In the genomic region with DNA sequence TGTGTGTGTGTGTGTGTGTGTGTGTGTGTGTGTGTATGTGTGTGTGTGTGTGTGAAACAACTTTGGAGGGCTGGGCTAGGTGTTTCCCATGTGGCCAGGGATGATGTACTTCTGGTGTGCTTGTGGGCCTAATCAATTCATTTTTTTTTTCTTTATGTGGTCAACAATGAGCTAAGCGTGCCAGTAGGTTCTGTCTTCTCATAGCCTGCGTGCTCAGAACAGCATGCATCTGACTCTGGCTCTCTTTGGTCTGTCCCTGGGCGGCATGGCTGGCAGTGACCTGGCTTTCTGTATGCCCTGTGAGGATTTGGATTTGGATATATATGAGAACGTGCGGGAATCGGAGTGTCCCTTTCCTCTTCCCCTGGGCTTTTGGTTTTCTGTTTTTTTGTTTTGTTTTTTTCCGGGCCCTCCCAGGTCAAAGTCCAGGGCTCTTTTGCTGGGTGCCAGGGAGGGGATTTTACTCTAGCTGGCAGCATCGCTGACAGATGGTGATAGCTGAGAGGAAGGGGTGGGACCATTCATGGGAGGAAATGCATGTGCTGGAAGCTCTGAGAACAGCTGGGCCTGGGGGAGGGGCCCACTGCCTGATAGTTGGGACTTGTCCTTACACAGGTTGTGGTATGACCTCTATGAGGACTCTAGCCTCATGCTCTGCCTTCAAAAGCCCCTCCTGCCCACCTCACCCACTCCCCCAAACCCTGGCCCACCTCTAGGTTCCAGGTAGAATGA, we compare ENCODE assay signal across 8 mouse cellular contexts. TPM values are rescaled to one million over a fixed set of nuclear protein-coding genes. Genes with fewer than 3 reads are reported as not detected.
DNase-seq lines count a peak whose midpoint lies in the region; ATAC-seq and TF ChIP-seq lines count a peak whose summit lies in the region.

No protein-coding gene starts in this region.

- H3K4me1 ChIP-seq in MEL (ENCODE audit: control insufficient read depth in 1 of 2, insufficient read depth in 2 of 2, low read length in 2 of 2): peaks cover 9 to 35% of the 10 kb centered on the region in 2 experiments
- no peaks in the 10 kb centered on the region for H3K4me1 ChIP-seq in forebrain, embryonic 11.5 days (replicated peaks; ENCODE audit: control insufficient read depth, insufficient read depth, low read length)
- H3K4me1 ChIP-seq in hindbrain, embryonic 13.5 days (replicated peaks): peaks cover 13% of the 10 kb centered on the region
- H3K4me1 ChIP-seq in liver, embryonic 11.5 days (replicated peaks; ENCODE audit: control insufficient read depth, insufficient read depth, low read length): peaks cover 10% of the 10 kb centered on the region

- no peak overlapping the region for H3K9ac ChIP-seq in MEL (ENCODE audit: control insufficient read depth, low read depth, low read length, poor library complexity, severe bottlenecking)
- no peak overlapping the region for H3K9ac ChIP-seq in forebrain, embryonic 11.5 days (ENCODE audit: low read length)
- H3K9ac ChIP-seq in hindbrain, embryonic 13.5 days: no peak overlapping the region
- no peak overlapping the region for H3K9ac ChIP-seq in liver, embryonic 11.5 days (ENCODE audit: low read depth, low read length)

- H3K9me3 ChIP-seq in MEL (replicated peaks; ENCODE audit: insufficient read depth, low read length): no peaks in the 10 kb centered on the region
- H3K9me3 ChIP-seq in forebrain, embryonic 11.5 days (ENCODE audit: control insufficient read depth, low read length): no peaks in the 10 kb centered on the region
- no peaks in the 10 kb centered on the region for H3K9me3 ChIP-seq in hindbrain, embryonic 13.5 days
- H3K9me3 ChIP-seq in liver, embryonic 11.5 days (ENCODE audit: control insufficient read depth, low read length): no peaks in the 10 kb centered on the region

- peaks cover 0 to 24% of the 10 kb centered on the region in 2 experiments; a peak in 2 of 4 replicates for H3K36me3 ChIP-seq in MEL (ENCODE audit: control insufficient read depth in 1 of 2, insufficient read depth in 2 of 2, low read length in 2 of 2)
- H3K36me3 ChIP-seq in forebrain, embryonic 11.5 days (ENCODE audit: control insufficient read depth, insufficient read depth, low read length): no peaks in the 10 kb centered on the region
- no peaks in the 10 kb centered on the region for H3K36me3 ChIP-seq in hindbrain, embryonic 13.5 days
- H3K36me3 ChIP-seq in liver, embryonic 11.5 days (ENCODE audit: control insufficient read depth, insufficient read depth, low read length): no peaks in the 10 kb centered on the region; the same call in 1 of the 2 replicates

- H3K27ac ChIP-seq in MEL (ENCODE audit: control insufficient read depth, low read depth, low read length): no peak overlapping the region
- no peak overlapping the region for H3K27ac ChIP-seq in forebrain, embryonic 11.5 days (ENCODE audit: low read depth, low read length)
- H3K27ac ChIP-seq in hindbrain, embryonic 13.5 days: peak overlapping the region; percentile 20; the same call in 1 of the 2 replicates
- no peak overlapping the region for H3K27ac ChIP-seq in liver, embryonic 11.5 days (ENCODE audit: low read depth, low read length)

- TF ChIP-seq POLR2A in MEL (IDR thresholded peaks at IDR 0.05; ENCODE audit: control insufficient read depth in 1 of 2, insufficient read depth in 1 of 2, low read depth in 1 of 2, low read length in 2 of 2, poor library complexity in 1 of 2): no peak

- TF ChIP-seq RAD21 in MEL (IDR thresholded peaks at IDR 0.05; ENCODE audit: low read depth, low read length): no peak

- no peak overlapping the region for H3K4me3 ChIP-seq in MEL (ENCODE audit: control insufficient read depth in 1 of 2, insufficient read depth in 1 of 2, low read depth in 2 of 2, low read length in 2 of 2)
- H3K4me3 ChIP-seq in forebrain, embryonic 11.5 days (ENCODE audit: low read depth, low read length): no peak overlapping the region
- H3K4me3 ChIP-seq in hindbrain, embryonic 13.5 days: no peak overlapping the region
- no peak overlapping the region for H3K4me3 ChIP-seq in liver, embryonic 11.5 days (ENCODE audit: low read depth, low read length)

- 0 out of 2 replicates have a peak, but pooled peaks have one; percentile 30 for ATAC-seq in forebrain, embryonic 11.5 days (replicated peaks; ENCODE audit: low FRiP score)
- no peak for ATAC-seq in hindbrain, embryonic 13.5 days (ENCODE audit: low FRiP score)
- peak; percentile 63 for ATAC-seq in liver, embryonic 11.5 days (replicated peaks; ENCODE audit: low FRiP score)

- TF ChIP-seq EP300 in MEL (IDR thresholded peaks at IDR 0.05; ENCODE audit: low read depth in 1 of 2, low read length in 2 of 2): peak in 1 of 2 experiments; percentile 49; a peak in 2 of 4 replicates

- no peaks in the 10 kb centered on the region for H3K27me3 ChIP-seq in MEL (ENCODE audit: control insufficient read depth in 1 of 2, insufficient read depth in 2 of 2, low read length in 2 of 2)
- H3K27me3 ChIP-seq in forebrain, embryonic 11.5 days (ENCODE audit: control insufficient read depth, insufficient read depth, low read length): no peaks in the 10 kb centered on the region
- H3K27me3 ChIP-seq in hindbrain, embryonic 13.5 days: no peaks in the 10 kb centered on the region
- H3K27me3 ChIP-seq in liver, embryonic 11.5 days (replicated peaks; ENCODE audit: control insufficient read depth, insufficient read depth, low read length): no peaks in the 10 kb centered on the region

- peak; percentile 84 for DNase-seq in CD4-positive helper T cell, adult 2 months (ENCODE audit: low read depth, low spot score)
- DNase-seq in MEL (ENCODE audit: low read depth, low spot score): peak; percentile 79
- no peak for DNase-seq in forebrain, embryonic 11.5 days (ENCODE audit: low spot score)
- DNase-seq in liver, embryonic 11.5 days (ENCODE audit: low spot score): peak; percentile 57
- peak; percentile 84 for DNase-seq in naive thymus-derived CD4-positive, alpha-beta T cell, adult 2 months (ENCODE audit: low read depth)
- DNase-seq in thymus, postnatal 4 days: peak; percentile 90
- no peak for DNase-seq in layer of hippocampus, adult 9-10 months (ENCODE audit: low spot score)

- H3K4me2 ChIP-seq in forebrain, embryonic 11.5 days (ENCODE audit: low read depth, low read length, severe bottlenecking): no peak overlapping the region
- H3K4me2 ChIP-seq in hindbrain, embryonic 13.5 days: no peak overlapping the region
- H3K4me2 ChIP-seq in liver, embryonic 11.5 days: 0 out of 2 replicates have a peak overlapping the region, but pooled peaks have one; percentile 17

- H3K79me2 ChIP-seq in MEL (ENCODE audit: control insufficient read depth, insufficient read depth, low read length, poor library complexity): no peaks in the 10 kb centered on the region

- WGBS in forebrain, embryonic 11.5 days: 65% methylated on average over 8 of the region's 8 CpGs
- WGBS in hindbrain, embryonic 13.5 days: 46% methylated on average over 8 of the region's 8 CpGs
- WGBS in liver, embryonic 11.5 days: 43% methylated on average over 8 of the region's 8 CpGs

- TF ChIP-seq CTCF in MEL (IDR thresholded peaks at IDR 0.05 in 2 of 3, conservative IDR thresholded peaks at IDR 0.05 in 1 of 3; ENCODE audit: control insufficient read depth in 1 of 3, insufficient read depth in 1 of 3, low read depth in 2 of 3, low read length in 3 of 3, poor library complexity in 1 of 3, severe bottlenecking in 1 of 3): no peak

TF ChIP-seq in MEL, 35 proteins besides CTCF, POLR2A, EP300 and RAD21 (continues in another document):
- TF ChIP-seq UBTF (IDR thresholded peaks at IDR 0.05; ENCODE audit: borderline replicate concordance, insufficient read depth, low read depth, low read length) (no peak), ZMIZ1 (IDR thresholded peaks at IDR 0.05; ENCODE audit: low read depth, low read length) (no peak), BHLHE40 (IDR thresholded peaks at IDR 0.05; ENCODE audit: borderline replicate concordance, low read depth, low read length) (peak; percentile 74; the same call in 1 of the 2 replicates), ELF1 (IDR thresholded peaks at IDR 0.05; ENCODE audit: low read depth, low read length) (no peak), RCOR1 (IDR thresholded peaks at IDR 0.05; ENCODE audit: low read depth, low read length) (no peak), HCFC1 (IDR thresholded peaks at IDR 0.05; ENCODE audit: low read depth, low read length) (peak; percentile 54), MAZ (IDR thresholded peaks at IDR 0.05; ENCODE audit: low read depth, low read length) (0 out of 2 replicates have a peak, but pooled peaks have one; percentile 49), KAT2A (conservative IDR thresholded peaks at IDR 0.05; ENCODE audit: low read depth, low read length) (no peak), SMC3 (IDR thresholded peaks at IDR 0.05; ENCODE audit: low read depth, low read length) (no peak), E2F4 (IDR thresholded peaks at IDR 0.05; ENCODE audit: borderline replicate concordance, low read depth, low read length) (no peak), TBP (IDR thresholded peaks at IDR 0.05; ENCODE audit: low read depth, low read length) (no peak), MYC (IDR thresholded peaks at IDR 0.05; ENCODE audit: low read depth, low read length) (0 out of 2 replicates have a peak, but pooled peaks have one; percentile 49), CHD2 (IDR thresholded peaks at IDR 0.05; ENCODE audit: low read length) (peak; percentile 15; the same call in 1 of the 2 replicates), CHD1 (IDR thresholded peaks at IDR 0.05; ENCODE audit: low read depth, low read length) (no peak), POLR2AphosphoS5 (IDR thresholded peaks at IDR 0.05; ENCODE audit: borderline replicate concordance, low read depth, low read length) (no peak), MEF2A (IDR thresholded peaks at IDR 0.05; ENCODE audit: extremely low read depth, insufficient replicate concordance, low read depth, low read length, poor library complexity, severe bottlenecking) (no peak)

RNA-seq across cellular contexts. Expression of a gene that starts 10.9 kb away (rescaled TPM):
- 8.1 and 10.5 TPM in 2 replicates for total RNA-seq in MEL (2012; rRNA removed)
- 10 to 100 TPM in 1 of 2 experiments, not detected in 1; 19.7 TPM for polyA plus RNA-seq in MEL (2012; ENCODE audit: insufficient read depth in 1 of 2, insufficient read length in 2 of 2, low read depth in 1 of 2, low replicate concordance in 2 of 2, missing spikeins in 1 of 2)
- polyA plus RNA-seq in forebrain, embryonic 11.5 days (2014; fragmentation: Nextera tagmentation; extraction: Ambion mirVana): 9.4 and 10.3 TPM in 2 replicates
- polyA plus RNA-seq in hindbrain, embryonic 13.5 days (2015; fragmentation: Nextera tagmentation; extraction: Ambion mirVana): 19.3 TPM in 2 replicates
- 11.4 and 12.1 TPM in 2 replicates for polyA plus RNA-seq in liver, embryonic 11.5 days (2014; fragmentation: Nextera tagmentation; extraction: Ambion mirVana)

RNA-seq across cellular contexts. Expression of a gene that starts 59.6 kb away (rescaled TPM):
- total RNA-seq in MEL (2012; rRNA removed): 47.0 and 49.0 TPM in 2 replicates
- 10 to 100 TPM in 1 of 2 experiments, not detected in 1; 49.4 TPM for polyA plus RNA-seq in MEL (2012; ENCODE audit: insufficient read depth in 1 of 2, insufficient read length in 2 of 2, low read depth in 1 of 2, low replicate concordance in 2 of 2, missing spikeins in 1 of 2)
- 59.6 and 66.7 TPM in 2 replicates for polyA plus RNA-seq in forebrain, embryonic 11.5 days (2014; fragmentation: Nextera tagmentation; extraction: Ambion mirVana)
- 59.3 and 61.1 TPM in 2 replicates for polyA plus RNA-seq in hindbrain, embryonic 13.5 days (2015; fragmentation: Nextera tagmentation; extraction: Ambion mirVana)
- polyA plus RNA-seq in liver, embryonic 11.5 days (2014; fragmentation: Nextera tagmentation; extraction: Ambion mirVana): 78.5 and 86.6 TPM in 2 replicates

Comparison
In these comparisons a context has a peak if more than half of its experiments do, and no peak if none do; other contexts are left out.
1. DNase-seq: peak in CD4-positive helper T cell, adult 2 months (single experiment), MEL (single experiment), liver, embryonic 11.5 days (single experiment), naive thymus-derived CD4-positive, alpha-beta T cell, adult 2 months (single experiment) and thymus, postnatal 4 days (single experiment); none in forebrain, embryonic 11.5 days (single experiment) and layer of hippocampus, adult 9-10 months (single experiment).